Mouse (Mus musculus) gastrocnemius, postnatal 14 days (tissue): ENCODE data around the gene Npl. TPM values are rescaled to one million over a fixed set of nuclear protein-coding genes. Genes with fewer than 3 reads are reported as not detected.
"Not testable (repeated sequence)": the region's sequence is repeated elsewhere in the genome, so short reads cannot be mapped to it uniquely, and the experiment has no call there.

Experiments
- DNase-seq: peaks from one replicate; pipeline ENCODE4 v3.0.0; 2021; ENCODE audit warnings: mixed read lengths
- intact Hi-C: fragments of 180-260 bp; cut with DNase I; formaldehyde crosslinking; loops from one replicate; pipeline ENCODE4 v1.15.1; 2025; ENCODE audit warnings: low total_unique reads
- total RNA-seq, 2 experiments: library from RNA; stranded (reverse); gene quantifications; 2 replicates each; pipeline ENCODE4 v1.2.3; 2021

The Npl gene
- total RNA-seq, 2 experiments from 2014 or later: 1.6 to 2.2 TPM

DNA sequence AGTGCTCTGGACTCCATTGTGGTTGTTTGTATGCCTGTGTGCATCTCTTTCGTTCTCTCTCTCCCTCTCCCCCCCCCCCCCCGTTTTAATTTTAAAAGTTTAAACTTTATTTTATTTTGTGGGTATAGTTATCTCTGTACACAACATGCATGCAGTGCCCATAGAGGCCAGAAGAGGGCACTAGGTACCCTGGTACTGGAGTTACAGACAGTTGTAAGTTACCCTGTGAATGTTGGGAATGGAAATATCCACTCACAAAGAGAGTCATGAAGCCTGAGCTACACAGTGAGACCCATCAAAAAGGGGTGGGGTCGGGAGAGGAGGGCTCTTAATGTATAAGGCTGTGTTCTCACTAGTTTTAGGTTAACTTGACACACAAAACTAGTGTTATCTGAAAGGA is 969 bp upstream of the Npl start:
- intact Hi-C loops: no loop called here
- peak; percentile 57 for DNase-seq

GRCm38 (mm10) chr1:153547555-153547954 is 2.3 kb downstream of the Npl start:
- intact Hi-C loops: no loop called here
- DNase-seq: no peak

DNA sequence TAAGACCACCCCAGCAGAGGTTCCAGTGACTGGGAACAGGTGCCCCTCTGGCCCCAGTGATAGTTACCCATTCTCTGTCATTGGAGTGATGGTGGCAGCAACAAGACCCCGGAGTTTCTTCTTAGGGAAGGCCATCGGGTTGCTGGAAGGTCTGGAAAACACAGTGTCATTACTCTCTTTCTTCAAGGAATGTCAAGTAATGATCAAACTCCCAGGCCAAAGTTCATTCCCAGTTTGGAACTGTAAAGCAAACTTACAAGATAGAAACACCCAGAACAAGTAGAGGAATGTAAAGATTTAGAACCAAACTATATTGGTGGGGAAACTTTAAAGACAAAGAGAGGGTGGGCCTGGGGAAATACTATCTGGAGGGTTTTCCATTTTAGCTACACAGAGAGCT is 4.6 kb downstream of the Npl start:
- DNase-seq: no peak
- intact Hi-C loops: no loop called here

DNA sequence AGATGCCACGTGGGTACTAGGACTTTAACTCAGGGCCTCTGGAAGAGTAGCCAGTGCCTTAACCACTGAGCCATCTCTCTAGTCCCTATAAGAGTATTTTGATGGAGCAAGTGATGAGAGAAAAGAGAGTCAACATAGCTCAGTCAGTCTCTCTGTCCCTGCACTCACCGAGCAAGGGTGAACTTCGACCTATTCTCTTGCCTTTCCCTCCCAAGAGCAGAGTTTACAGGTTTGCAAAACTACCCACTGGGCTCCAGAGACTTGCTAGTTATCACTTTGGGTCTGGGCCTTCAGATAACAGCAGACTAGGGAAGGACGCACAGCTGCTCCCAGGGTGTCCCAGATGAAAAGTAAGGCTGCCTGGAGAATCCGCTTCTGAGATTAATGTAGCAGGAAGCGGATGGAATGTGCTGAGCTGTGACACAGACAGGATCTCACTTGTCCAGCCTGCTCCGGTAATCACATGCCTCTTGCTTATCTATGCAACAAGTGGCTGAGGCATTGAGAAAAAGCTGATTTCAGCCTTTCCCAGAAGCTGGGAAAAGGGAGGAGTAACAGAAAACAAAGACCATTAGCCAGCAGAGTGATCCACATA is 7.0 kb downstream of the Npl start:
- intact Hi-C loops: no loop called here
- no peak for DNase-seq

DNA sequence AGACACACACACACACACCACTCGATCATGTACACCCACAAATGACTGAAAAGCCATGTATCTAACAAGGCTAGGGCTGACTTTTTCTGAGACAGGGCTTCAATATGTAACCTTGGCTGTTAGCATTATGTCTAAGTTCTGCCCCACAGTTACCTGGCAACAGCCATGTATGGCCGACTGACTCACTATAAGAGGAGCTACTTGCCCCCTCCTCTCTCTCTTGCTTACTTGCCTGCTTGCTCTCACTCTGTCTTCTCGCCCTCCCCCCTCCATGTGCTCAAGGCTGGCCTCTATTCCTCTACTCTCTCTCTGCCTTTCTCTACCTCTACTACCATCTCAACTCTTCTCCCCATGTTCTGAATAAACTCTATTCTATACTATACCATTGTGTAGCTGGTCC is 9.1 kb downstream of the Npl start:
- intact Hi-C loops: no loop called here
- DNase-seq: no peak

- intact Hi-C loops: no loop called here
Measured at GRCm38 (mm10) chr1:153539739-153540333, 10.0 kb downstream of the Npl start.

GRCm38 (mm10) chr1:153535611-153536010 is 14.2 kb downstream of the Npl start:
- intact Hi-C loops: no loop called here
- peak; percentile 17 for DNase-seq

More at GRCm38 (mm10) chr1:153539739-153540333, 10.0 kb downstream of the Npl start:
- DNase-seq: no peak

GRCm38 (mm10) chr1:153532896-153533295 is 16.9 kb downstream of the Npl start:
- DNase-seq, intact Hi-C loops: not testable (repeated sequence)

DNA sequence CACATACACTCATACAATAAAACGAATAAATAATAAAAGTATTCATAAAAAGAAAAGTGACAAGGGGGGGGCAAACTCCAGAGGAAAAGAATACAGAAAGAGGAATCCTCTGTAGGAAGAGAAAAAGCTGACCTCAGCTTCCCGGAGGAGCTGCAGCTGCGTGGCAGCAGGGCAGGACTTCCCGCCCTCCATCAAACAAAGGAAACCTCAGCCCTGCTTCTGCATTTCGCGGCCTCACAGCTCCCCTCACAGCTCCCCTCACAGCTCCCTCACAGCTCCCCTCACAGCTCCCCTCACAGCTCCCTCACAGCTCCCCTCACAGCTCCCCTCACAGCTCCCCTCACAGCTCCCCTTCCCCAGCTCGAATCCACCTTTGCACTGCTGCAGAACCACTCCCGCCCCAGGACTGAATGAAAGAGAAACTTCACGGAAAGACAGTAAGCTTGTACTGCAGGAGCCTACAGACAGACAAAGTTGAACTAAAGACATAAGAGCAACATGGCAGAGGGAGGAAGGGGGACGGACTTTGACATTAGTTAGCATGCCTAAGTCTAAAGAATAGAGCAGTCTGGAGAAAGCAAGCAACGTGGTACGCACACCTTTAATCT is 17.5 kb downstream of the Npl start:
- intact Hi-C loops: no loop called here
- peak; percentile 31 for DNase-seq

- DNase-seq: no peak
- intact Hi-C loops: no loop called here
Measured at GRCm38 (mm10) chr1:153531677-153532233, 18.1 kb downstream of the Npl start.

GRCm38 (mm10) chr1:153522116-153522515 is 27.7 kb downstream of the Npl start:
- intact Hi-C loops: no loop called here
- DNase-seq: no peak

DNA sequence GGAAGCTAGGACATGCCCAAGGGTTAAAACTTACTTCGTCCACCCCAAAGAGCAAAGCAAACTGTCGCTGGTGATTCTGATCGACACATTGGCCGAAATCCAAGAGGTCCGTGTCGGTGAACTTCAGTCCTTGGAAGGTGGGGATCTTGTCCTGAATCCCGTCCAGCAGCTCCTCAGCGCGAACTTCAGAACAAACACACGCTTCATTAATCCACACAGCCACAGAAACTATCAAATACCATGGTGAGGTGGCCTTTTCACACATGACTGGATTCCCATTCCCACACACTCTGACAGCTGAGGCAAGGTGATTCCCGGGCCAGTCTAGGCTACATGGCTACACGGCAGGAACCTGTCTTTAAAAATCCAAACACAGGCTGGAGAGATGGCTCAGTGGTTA is 34.5 kb downstream of the Npl start:
- intact Hi-C loops: no loop called here
- DNase-seq: no peak

GRCm38 (mm10) chr1:153510330-153511009 is 39.4 kb downstream of the Npl start:
- no peak for DNase-seq
- intact Hi-C loops: no loop called here

DNA sequence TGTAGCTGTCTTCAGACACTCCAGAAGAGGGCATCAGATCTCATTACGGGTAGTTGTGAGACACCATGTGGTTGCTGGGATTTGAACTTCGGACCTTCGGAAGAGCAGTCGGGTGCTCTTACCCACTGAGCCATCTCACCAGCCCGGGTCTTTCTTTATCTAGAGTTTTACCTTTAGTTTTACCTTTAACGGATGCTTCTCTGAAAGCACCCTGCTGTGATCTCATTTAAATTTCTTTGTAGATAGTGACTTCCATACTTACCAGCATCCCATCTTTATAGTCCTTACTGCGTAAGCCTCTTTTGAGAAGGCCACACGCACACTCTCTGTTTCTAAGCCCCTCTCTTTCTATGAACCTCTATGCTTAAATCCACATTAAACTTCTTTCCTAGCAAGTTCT is 40.3 kb downstream of the Npl start:
- intact Hi-C loops, DNase-seq: not testable (repeated sequence)

GRCm38 (mm10) chr1:153509012-153509411 is 40.8 kb downstream of the Npl start:
- intact Hi-C loops: no loop called here
- no peak for DNase-seq

DNA sequence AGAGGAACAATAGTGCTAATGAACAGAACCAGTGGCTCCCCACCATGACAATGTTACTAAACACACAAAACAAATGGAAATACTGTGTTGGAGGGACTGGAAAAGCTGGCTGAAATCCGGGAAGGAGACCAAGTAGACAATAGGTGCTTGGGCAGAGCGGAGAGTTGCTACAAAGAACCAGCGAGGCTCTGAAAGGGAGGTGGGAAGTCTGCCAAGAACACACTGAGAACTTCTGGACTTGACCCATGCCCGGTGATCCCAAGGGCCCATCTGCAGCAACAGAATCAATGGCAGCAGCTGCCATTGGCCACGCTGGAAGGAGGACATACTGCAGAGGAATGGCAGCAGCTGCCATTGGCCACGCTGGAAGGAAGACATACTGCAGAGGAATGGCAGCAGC is 43.6 kb downstream of the Npl start:
- DNase-seq: no peak
- intact Hi-C loops: no loop called here

- intact Hi-C loops: no loop called here
- DNase-seq: peak; percentile 46
Measured at GRCm38 (mm10) chr1:153501644-153502321, 48.1 kb downstream of the Npl start.

DNA sequence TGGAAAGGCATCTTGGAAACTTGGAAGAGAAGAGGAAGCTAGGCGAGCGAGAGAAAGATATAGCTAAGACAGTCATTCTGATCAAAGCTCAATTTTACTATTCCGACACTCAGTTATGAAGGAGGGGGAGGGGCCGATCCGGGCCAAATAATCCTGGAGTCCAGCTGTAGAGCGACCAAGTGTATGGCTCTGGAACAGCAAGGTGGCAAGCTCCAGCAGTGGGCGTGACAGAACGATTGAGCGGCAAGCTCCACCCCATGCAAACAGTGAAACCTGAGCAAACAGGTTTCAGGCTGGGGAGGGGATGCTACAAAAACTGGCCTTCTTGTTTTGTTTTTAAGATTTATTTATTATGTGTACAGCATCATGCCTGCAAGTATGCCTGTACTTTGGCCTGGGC is 49.8 kb downstream of the Npl start:
- no peak for DNase-seq
- intact Hi-C loops: no loop called here

- no peak for DNase-seq
- intact Hi-C loops: no loop called here
Measured at GRCm38 (mm10) chr1:153496030-153496429, 53.8 kb downstream of the Npl start.

GRCm38 (mm10) chr1:153493931-153494330 is 55.9 kb downstream of the Npl start:
- intact Hi-C loops: no loop called here
- DNase-seq: no peak
